Mouse (Mus musculus): ENCODE data around the gene Nxpe4. TPM values are rescaled to one million over a fixed set of nuclear protein-coding genes. Genes with fewer than 3 reads are reported as not detected.

Gene Nxpe4
- total and polyA plus RNA-seq, 2 experiments from 2014 or later = 5.9 to 9.5 TPM

- Histone ChIP-seq H3K36me3 (replicated peaks; ENCODE audit: control insufficient read depth, insufficient read depth, low read length) (no peaks in the 10 kb centered on the region), H3K4me2 (ENCODE audit: low read depth, low read length) (no peak overlapping the region), H3K27me3 (ENCODE audit: control insufficient read depth, insufficient read depth, low read length) (no peaks in the 10 kb centered on the region), H3K4me3 (ENCODE audit: low read depth, low read length) (no peak overlapping the region), H3K9ac (replicated peaks; ENCODE audit: low read depth, low read length) (no peak overlapping the region), H3K27ac (ENCODE audit: low read depth) (no peak overlapping the region), H3K4me1 (ENCODE audit: control insufficient read depth, insufficient read depth) (no peaks in the 10 kb centered on the region), H3K9me3 (replicated peaks; ENCODE audit: control insufficient read depth, low read length) (no peaks in the 10 kb centered on the region)
- WGBS = 73% methylated on average over 8 of the region's 8 CpGs
- no peak for ATAC-seq (ENCODE audit: insufficient read depth, low read depth)
- DNase-seq (ENCODE audit: low spot score) = no peak
- TF ChIP-seq CTCF (IDR thresholded peaks at IDR 0.05; ENCODE audit: low read depth) = no peak
Measured at GRCm38 (mm10) chr9:48422382-48422781, 260.6 kb downstream of the Nxpe4 start.

GRCm38 (mm10) chr9:48423256-48423655, 261.4 kb downstream of the Nxpe4 start:
- ATAC-seq (ENCODE audit: insufficient read depth, low read depth) (no peak), DNase-seq (ENCODE audit: low spot score) (no peak)
- no peaks in the 10 kb centered on the region for H3K36me3 ChIP-seq (replicated peaks; ENCODE audit: control insufficient read depth, insufficient read depth, low read length)
- TF ChIP-seq EP300 (IDR thresholded peaks at IDR 0.05; ENCODE audit: low read depth) (no peak), CTCF (IDR thresholded peaks at IDR 0.05; ENCODE audit: low read depth) (no peak)
- no peak overlapping the region for H3K9ac ChIP-seq (replicated peaks; ENCODE audit: low read depth, low read length)
- no peak overlapping the region for H3K4me2 ChIP-seq (ENCODE audit: low read depth, low read length)
- H3K9me3 ChIP-seq (replicated peaks; ENCODE audit: control insufficient read depth, low read length) = no peaks in the 10 kb centered on the region
- 0% methylated on average over 1 of the region's 1 CpGs for whole genome bisulfite sequencing
- no peaks in the 10 kb centered on the region for H3K4me1 ChIP-seq (ENCODE audit: control insufficient read depth, insufficient read depth)
- no peak overlapping the region for H3K27ac ChIP-seq (ENCODE audit: low read depth)
- no peaks in the 10 kb centered on the region for H3K27me3 ChIP-seq (ENCODE audit: control insufficient read depth, insufficient read depth, low read length)
- H3K4me3 ChIP-seq (ENCODE audit: low read depth, low read length) = no peak overlapping the region

- Histone ChIP-seq H3K4me2 (ENCODE audit: low read depth, low read length) (no peak overlapping the region), H3K27ac (ENCODE audit: low read depth) (no peak overlapping the region), H3K27me3 (ENCODE audit: control insufficient read depth, insufficient read depth, low read length) (no peaks in the 10 kb centered on the region), H3K36me3 (replicated peaks; ENCODE audit: control insufficient read depth, insufficient read depth, low read length) (no peaks in the 10 kb centered on the region), H3K9me3 (replicated peaks; ENCODE audit: control insufficient read depth, low read length) (no peaks in the 10 kb centered on the region), H3K9ac (replicated peaks; ENCODE audit: low read depth, low read length) (no peak overlapping the region), H3K4me1 (ENCODE audit: control insufficient read depth, insufficient read depth) (no peaks in the 10 kb centered on the region), H3K4me3 (ENCODE audit: low read depth, low read length) (no peak overlapping the region)
- no peak for ATAC-seq (ENCODE audit: insufficient read depth, low read depth)
- no peak for DNase-seq (ENCODE audit: low spot score)
- WGBS = 87% methylated on average over 7 of the region's 7 CpGs
- TF ChIP-seq CTCF (IDR thresholded peaks at IDR 0.05; ENCODE audit: low read depth) (no peak), EP300 (IDR thresholded peaks at IDR 0.05; ENCODE audit: low read depth) (no peak)
Measured at GRCm38 (mm10) chr9:48427176-48427575, 265.4 kb downstream of the Nxpe4 start.

- 72% methylated on average over 8 of the region's 8 CpGs for WGBS
- H3K36me3 ChIP-seq (replicated peaks; ENCODE audit: control insufficient read depth, insufficient read depth, low read length) = no peaks in the 10 kb centered on the region
Measured at GRCm38 (mm10) chr9:48432449-48432848, 270.6 kb downstream of the Nxpe4 start.

GRCm38 (mm10) chr9:48443873-48444272, 282.1 kb downstream of the Nxpe4 start:
- TF ChIP-seq EP300 (IDR thresholded peaks at IDR 0.05; ENCODE audit: low read depth) = no peak
- no peak for TF ChIP-seq CTCF (IDR thresholded peaks at IDR 0.05; ENCODE audit: low read depth)
- Histone ChIP-seq H3K27ac (ENCODE audit: low read depth) (no peak overlapping the region), H3K4me3 (ENCODE audit: low read depth, low read length) (no peak overlapping the region), H3K4me2 (ENCODE audit: low read depth, low read length) (no peak overlapping the region), H3K36me3 (replicated peaks; ENCODE audit: control insufficient read depth, insufficient read depth, low read length) (no peaks in the 10 kb centered on the region), H3K9me3 (replicated peaks; ENCODE audit: control insufficient read depth, low read length) (no peaks in the 10 kb centered on the region), H3K9ac (replicated peaks; ENCODE audit: low read depth, low read length) (no peak overlapping the region), H3K27me3 (ENCODE audit: control insufficient read depth, insufficient read depth, low read length) (no peaks in the 10 kb centered on the region), H3K4me1 (ENCODE audit: control insufficient read depth, insufficient read depth) (no peaks in the 10 kb centered on the region)
- DNase-seq (ENCODE audit: low spot score) (no peak), ATAC-seq (ENCODE audit: insufficient read depth, low read depth) (no peak)
- WGBS = 69% methylated on average over 1 of the region's 1 CpGs

More at GRCm38 (mm10) chr9:48432449-48432848, 270.6 kb downstream of the Nxpe4 start:
- no peak for TF ChIP-seq EP300 (IDR thresholded peaks at IDR 0.05; ENCODE audit: low read depth)
- TF ChIP-seq CTCF (IDR thresholded peaks at IDR 0.05; ENCODE audit: low read depth) = no peak
- H3K4me2 ChIP-seq (ENCODE audit: low read depth, low read length) = no peak overlapping the region
- no peaks in the 10 kb centered on the region for H3K9me3 ChIP-seq (replicated peaks; ENCODE audit: control insufficient read depth, low read length)
- ATAC-seq (ENCODE audit: insufficient read depth, low read depth) = no peak
- no peaks in the 10 kb centered on the region for H3K27me3 ChIP-seq (ENCODE audit: control insufficient read depth, insufficient read depth, low read length)
- no peaks in the 10 kb centered on the region for H3K4me1 ChIP-seq (ENCODE audit: control insufficient read depth, insufficient read depth)
- H3K27ac ChIP-seq (ENCODE audit: low read depth) = no peak overlapping the region
- H3K4me3 ChIP-seq (ENCODE audit: low read depth, low read length) = no peak overlapping the region
- DNase-seq (ENCODE audit: low spot score) = no peak
- H3K9ac ChIP-seq (replicated peaks; ENCODE audit: low read depth, low read length) = no peak overlapping the region

GRCm38 (mm10) chr9:48444821-48445220, 283.0 kb downstream of the Nxpe4 start:
- DNase-seq (ENCODE audit: low spot score) = no peak
- ATAC-seq (ENCODE audit: insufficient read depth, low read depth) = no peak
- Histone ChIP-seq H3K4me1 (ENCODE audit: control insufficient read depth, insufficient read depth) (no peaks in the 10 kb centered on the region), H3K9ac (replicated peaks; ENCODE audit: low read depth, low read length) (no peak overlapping the region), H3K9me3 (replicated peaks; ENCODE audit: control insufficient read depth, low read length) (no peaks in the 10 kb centered on the region), H3K4me2 (ENCODE audit: low read depth, low read length) (no peak overlapping the region), H3K4me3 (ENCODE audit: low read depth, low read length) (no peak overlapping the region), H3K36me3 (replicated peaks; ENCODE audit: control insufficient read depth, insufficient read depth, low read length) (no peaks in the 10 kb centered on the region), H3K27me3 (ENCODE audit: control insufficient read depth, insufficient read depth, low read length) (no peaks in the 10 kb centered on the region), H3K27ac (ENCODE audit: low read depth) (no peak overlapping the region)
- TF ChIP-seq EP300 (IDR thresholded peaks at IDR 0.05; ENCODE audit: low read depth) = no peak
- no peak for TF ChIP-seq CTCF (IDR thresholded peaks at IDR 0.05; ENCODE audit: low read depth)
- 75% methylated on average over 2 of the region's 2 CpGs for WGBS
